Mouse (Mus musculus) central nervous system, embryonic 11.5 days (tissue): ENCODE data around the gene Lrriq4. TPM values are rescaled to one million over a fixed set of nuclear protein-coding genes. Genes with fewer than 3 reads are reported as not detected.

Experiments
- polyA plus RNA-seq: library from polyadenylated mRNA; depleted of rRNA; stranded (reverse); fragments of >200 nt; gene quantifications from 2 replicates; pipeline ENCODE4 v1.2.3, GENCODE M21; 2012; rRNA removed

The Lrriq4 gene
- not detected in 2 replicates for polyA plus RNA-seq

GRCm38 (mm10) chr3:30644207-30644606 lies at the start of gene Lrriq4:
Gene Lrriq4 (plus strand): TSS chr3:30644507.

GRCm38 (mm10) chr3:30599711-30600545 lies 44.4 kb upstream of the Lrriq4 start, which contains the start of gene Actrt3:
Gene Actrt3 (minus strand): TSS chr3:30599939.

GRCm38 (mm10) chr3:30602065-30602739 lies 42.1 kb upstream of the Lrriq4 start, which contains the start of gene Mynn:
Gene Mynn (plus strand): TSS chr3:30602065.

GRCm38 (mm10) chr3:30647440-30648090 lies 3.3 kb downstream of the Lrriq4 start, which contains the start of gene Lrrc34:
Gene Lrrc34 (minus strand): TSS chr3:30647869.

GRCm38 (mm10) chr3:30699711-30700505 lies 55.6 kb downstream of the Lrriq4 start, which contains the start of gene Lrrc31:
Gene Lrrc31 (minus strand): TSS chr3:30699843.

Other genes with a start within 250 kb of the Lrriq4 start
- gene Mecom, start 96.5 kb upstream of the Lrriq4 start, polyA plus RNA-seq, result 16.0 and 42.2 TPM in 2 replicates
- 0.10 and 0.11 TPM in 2 replicates for gene Actrt3, start 44.6 kb upstream of the Lrriq4 start, polyA plus RNA-seq
- 26.2 and 29.7 TPM in 2 replicates for gene Mynn, start 42.4 kb upstream of the Lrriq4 start, polyA plus RNA-seq
- 0.64 and 1.1 TPM in 2 replicates for gene Lrrc34, start 3.4 kb downstream of the Lrriq4 start, polyA plus RNA-seq
- not detected in 2 replicates for gene Lrrc31, start 55.3 kb downstream of the Lrriq4 start, polyA plus RNA-seq
- not detected in 2 replicates for gene Samd7, start 101.8 kb downstream of the Lrriq4 start, polyA plus RNA-seq
- gene Sec62, start 148.4 kb downstream of the Lrriq4 start, polyA plus RNA-seq, result 53.1 and 76.1 TPM in 2 replicates
- gene Gpr160, start 211.4 kb downstream of the Lrriq4 start, polyA plus RNA-seq, result 0.34 and 0.67 TPM in 2 replicates